Mouse (Mus musculus) activated CD4-positive, CD25-positive, alpha-beta regulatory T cell, adult 4 months (primary cell): ENCODE measurements around the gene Ifi214. TPM values are rescaled to one million over a fixed set of nuclear protein-coding genes. Genes with fewer than 3 reads are reported as not detected.
"Not testable (repeated sequence)": the region's sequence is repeated elsewhere in the genome, so short reads cannot be mapped to it uniquely, and the experiment has no call there.

Experiments used
- ATAC-seq: one replicate; pipeline ENCODE4 v1.8.0; 2017
- polyA plus RNA-seq, 2 experiments: library from polyadenylated mRNA; unstranded; fragments of 100-300 nt; shearing (Covaris generic); gene quantifications; one replicate each; pipeline ENCODE4 v1.2.1; 2017

Gene Ifi214
- polyA plus RNA-seq, result 10 to 100 TPM; 26.9 to 33.2 TPM

- peak; percentile 64 for ATAC-seq
Measured at GRCm38 (mm10) chr1:173535791-173536190, at the start of gene Ifi214. Ifi214 (minus strand) TSS chr1:173535957.

GRCm38 (mm10) chr1:173579921-173580585 is 44.3 kb upstream of the Ifi214 start:
- ATAC-seq, result no peak

- no peak for ATAC-seq
Measured at GRCm38 (mm10) chr1:173579079-173579478, 43.3 kb upstream of the Ifi214 start.

GRCm38 (mm10) chr1:173550491-173551050 is 14.8 kb upstream of the Ifi214 start:
- ATAC-seq, result not testable (repeated sequence)

GRCm38 (mm10) chr1:173548798-173549197 is 13.0 kb upstream of the Ifi214 start:
- ATAC-seq, result peak; percentile 66

- no peak for ATAC-seq
Measured at GRCm38 (mm10) chr1:173521452-173521851, 14.3 kb downstream of the Ifi214 start.

- peak; percentile 59 for ATAC-seq
Measured at GRCm38 (mm10) chr1:173510595-173510994, 25.2 kb downstream of the Ifi214 start.

GRCm38 (mm10) chr1:173491483-173491882 is 44.3 kb downstream of the Ifi214 start:
- peak; percentile 18 for ATAC-seq

- ATAC-seq, result peak; percentile 94
Measured at GRCm38 (mm10) chr1:173490812-173491480, 44.8 kb downstream of the Ifi214 start, which contains the start of gene Ifi206. Ifi206 (minus strand) TSS chr1:173491041.

- ATAC-seq, result not testable (repeated sequence)
Measured at GRCm38 (mm10) chr1:173481182-173481574, 54.6 kb downstream of the Ifi214 start.

- not testable (repeated sequence) for ATAC-seq
Measured at GRCm38 (mm10) chr1:173480399-173481181, 55.2 kb downstream of the Ifi214 start.

Other genes starting within 250 kb of the Ifi214 start
- gene Ackr1, start 202.2 kb downstream of the Ifi214 start, polyA plus RNA-seq, result not detected
- gene Aim2, start 185.1 kb downstream of the Ifi214 start, polyA plus RNA-seq, result 10 to 100 TPM; 40.0 to 50.8 TPM
- not detected for gene Cadm3, start 168.3 kb downstream of the Ifi214 start, polyA plus RNA-seq
- gene Ifi206, start 44.9 kb downstream of the Ifi214 start, polyA plus RNA-seq, result 10 to 100 TPM; 70.9 to 95.8 TPM
- gene Ifi213, start 63.3 kb upstream of the Ifi214 start, polyA plus RNA-seq, result 10 to 100 TPM; 86.1 to 90.7 TPM
- gene Ifi209, start 95.0 kb upstream of the Ifi214 start, polyA plus RNA-seq, result 100 to 1,000 TPM; 232 to 244 TPM
- 10 to 100 TPM; 61.1 to 77.0 TPM for gene Ifi208, start 137.7 kb upstream of the Ifi214 start, polyA plus RNA-seq
- gene Ifi207, start 205.8 kb upstream of the Ifi214 start, polyA plus RNA-seq, result under 1 TPM; 0.13 to 0.27 TPM
- 1 to 10 TPM; 1.0 to 1.1 TPM for gene Ifi204, start 231.0 kb upstream of the Ifi214 start, polyA plus RNA-seq